13 mouse cellular contexts compared by ENCODE assay signal in genomic region chr14:117556715-117557320, GRCm38 (mm10).
"Had no signal": no experiment of that assay in that cellular context is flagged by ENCODE, and none has a peak within 500 bp of the region (broad histone marks: within the 10 kb centered on the region; RNA-seq: fewer than 3 reads in every experiment).

No protein-coding gene starts in this region.

- DNase-seq: kidney, postnatal 25 days; liver; liver, embryonic 13.5 days; liver, postnatal 0 days; retina, postnatal 1 day; right cerebral cortex, postnatal 4 days; spleen, adult 18-20 months; thymus, adult 18-20 months; thymus, postnatal 14 days had no signal

- ATAC-seq: liver, postnatal 0 days; midbrain, embryonic 16.5 days had no signal

- H3K9me3 ChIP-seq: limb, embryonic 12.5 days; liver, embryonic 13.5 days; midbrain, embryonic 12.5 days; neural tube, embryonic 13.5 days had no signal

- H3K4me3 ChIP-seq: limb, embryonic 12.5 days; liver, embryonic 13.5 days; midbrain, embryonic 12.5 days; neural tube, embryonic 13.5 days had no signal

- H3K27me3 ChIP-seq: limb, embryonic 12.5 days; liver, embryonic 13.5 days; midbrain, embryonic 12.5 days; neural tube, embryonic 13.5 days had no signal

- H3K9ac ChIP-seq: limb, embryonic 12.5 days; liver, embryonic 13.5 days; liver, postnatal 0 days; midbrain, embryonic 12.5 days; neural tube, embryonic 13.5 days had no signal

- H3K4me1 ChIP-seq: limb, embryonic 12.5 days; liver, embryonic 13.5 days; midbrain, embryonic 12.5 days had no signal

- H3K36me3 ChIP-seq: limb, embryonic 12.5 days; liver, embryonic 13.5 days; midbrain, embryonic 12.5 days; neural tube, embryonic 13.5 days had no signal

- H3K4me2 ChIP-seq: limb, embryonic 12.5 days; liver, embryonic 13.5 days; midbrain, embryonic 12.5 days; neural tube, embryonic 13.5 days had no signal

- H3K27ac ChIP-seq: limb, embryonic 12.5 days; liver, embryonic 13.5 days; midbrain, embryonic 12.5 days had no signal
